Mouse (Mus musculus) R1 (cell line): Measurements from ENCODE around the gene 1110002E22Rik.
A peak's percentile ranks its signal among the peaks of the same experiment; 100 is the strongest.

Source experiments
- DNase-seq: peaks from one replicate; pipeline ENCODE4 v3.0.0-alpha.2; 2018; ENCODE audit warnings: low read depth, low spot score

Gene 1110002E22Rik

DNA sequence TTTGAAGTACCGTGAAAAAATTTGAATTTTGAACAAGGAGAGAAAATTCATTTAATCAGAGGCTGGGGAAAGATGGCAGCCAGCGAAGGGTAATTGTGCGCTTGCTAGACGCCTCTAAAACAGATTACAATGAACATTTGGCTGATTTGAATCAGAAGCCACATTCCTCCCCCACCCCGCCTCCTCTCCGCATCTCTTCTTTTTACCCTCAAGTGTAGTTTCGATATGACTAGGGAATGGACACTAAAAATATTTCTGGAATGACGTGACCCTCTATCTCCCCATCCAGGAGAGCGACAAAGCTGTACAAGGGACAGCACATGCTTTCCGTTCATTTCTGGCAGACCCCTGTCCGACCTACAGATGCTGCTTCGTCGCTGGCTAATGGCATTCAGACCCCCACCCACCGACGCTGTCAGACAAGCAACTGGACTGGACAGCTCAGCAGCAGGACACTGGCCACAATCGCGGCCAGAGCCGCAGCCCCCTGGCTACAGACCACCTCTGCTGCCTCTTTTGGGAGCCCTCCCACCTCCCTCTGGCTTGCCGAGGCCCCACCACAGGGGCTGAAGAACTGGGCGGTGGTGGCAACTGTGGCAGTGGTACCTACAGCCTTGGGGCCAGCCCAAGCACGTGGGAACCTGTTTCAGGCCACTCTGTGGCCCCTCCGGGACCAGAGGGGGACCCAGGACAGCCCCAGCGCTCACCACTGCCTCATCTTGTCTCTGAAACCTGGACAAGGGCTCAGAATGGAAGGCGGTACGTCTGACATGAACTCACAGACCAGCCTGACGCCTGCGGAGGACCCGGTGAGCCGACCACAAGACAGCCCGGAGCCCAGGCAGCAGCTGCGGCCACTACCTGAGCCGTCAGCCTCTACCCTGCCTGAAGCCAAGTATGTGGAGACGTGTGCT, at the start of gene 1110002E22Rik:
Gene 1110002E22Rik, plus strand, starts transcription at position 321 of the 914 bp plus-strand sequence.
- DNase-seq: no peak

DNA sequence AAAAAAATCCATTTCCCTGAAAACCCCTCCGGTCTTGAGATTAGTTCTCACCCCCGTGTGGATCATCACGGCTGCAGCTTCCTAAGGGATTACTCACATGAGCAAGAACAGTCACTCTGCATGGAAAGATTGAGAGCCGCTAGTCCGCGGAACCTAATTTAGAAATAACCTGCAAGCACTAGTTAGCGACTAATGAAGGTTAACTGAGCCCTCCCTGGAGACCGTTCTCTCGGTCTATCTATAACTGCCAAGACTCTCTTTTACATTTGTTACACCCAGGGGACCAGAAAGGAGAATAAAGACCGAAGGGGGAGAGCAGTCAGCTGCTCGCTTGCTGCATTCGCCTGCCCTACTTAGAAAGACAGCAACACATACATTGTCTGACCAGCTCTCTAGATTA, 48.0 kb upstream of the 1110002E22Rik start:
- DNase-seq: no peak

DNA sequence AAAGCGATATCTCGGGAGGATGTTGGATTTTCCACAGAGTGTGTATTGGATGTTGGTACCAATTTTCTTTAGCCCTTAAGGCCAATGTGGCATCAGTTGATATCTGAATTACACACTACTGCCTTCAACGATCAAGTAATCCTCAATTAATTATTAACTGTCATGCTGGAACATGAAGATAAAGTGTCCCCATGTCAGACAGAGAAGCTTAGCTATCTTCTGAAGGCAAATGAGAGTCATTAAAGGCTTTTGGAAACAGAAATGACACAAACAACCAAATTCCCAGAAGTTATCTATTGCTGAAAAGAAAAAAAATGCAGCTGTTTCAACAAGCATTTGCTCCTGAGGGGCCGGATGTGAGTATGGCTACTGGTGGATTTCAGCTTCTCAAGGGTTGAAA, 42.8 kb upstream of the 1110002E22Rik start:
- no peak for DNase-seq

DNA sequence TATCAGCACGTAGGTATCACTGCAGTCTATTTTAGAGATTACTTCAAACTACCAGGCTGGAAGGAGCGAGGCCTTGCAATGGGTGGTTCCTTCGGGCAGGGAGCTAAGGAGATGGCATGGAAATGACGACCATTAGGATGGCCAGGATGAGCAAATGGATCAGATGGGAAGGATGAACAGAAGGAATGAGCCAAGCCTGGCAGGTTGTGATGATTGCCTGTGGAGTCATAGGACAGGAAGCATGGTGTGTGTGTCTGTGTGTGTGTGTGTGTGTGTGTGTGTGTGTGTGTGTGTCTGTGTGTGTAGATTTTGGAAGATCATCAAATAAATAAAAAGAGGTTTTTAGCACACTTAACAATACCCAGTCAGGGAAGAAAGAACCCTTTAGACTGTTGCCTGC, 42.2 kb upstream of the 1110002E22Rik start:
- DNase-seq: no peak

DNA sequence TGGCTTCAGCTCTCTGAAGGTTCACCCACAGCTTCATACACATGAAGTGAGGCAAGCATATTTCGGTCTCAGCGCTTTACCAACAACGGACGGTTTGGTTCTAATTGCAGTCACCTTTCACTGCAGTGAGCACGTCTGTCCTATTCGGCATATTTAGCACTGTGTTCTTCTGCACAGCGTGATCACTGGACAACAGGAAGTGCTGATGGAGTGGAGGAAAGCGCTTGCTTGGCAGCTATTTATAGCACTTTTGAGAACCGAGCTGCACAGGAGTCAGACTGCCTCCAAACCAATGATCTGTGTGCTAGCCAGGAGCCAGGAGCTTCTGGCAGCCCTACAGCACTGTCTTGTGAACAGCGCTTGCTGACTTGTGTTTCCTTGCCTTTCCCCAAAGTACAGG, 38.6 kb upstream of the 1110002E22Rik start:
- peak; percentile 13 for DNase-seq

DNA sequence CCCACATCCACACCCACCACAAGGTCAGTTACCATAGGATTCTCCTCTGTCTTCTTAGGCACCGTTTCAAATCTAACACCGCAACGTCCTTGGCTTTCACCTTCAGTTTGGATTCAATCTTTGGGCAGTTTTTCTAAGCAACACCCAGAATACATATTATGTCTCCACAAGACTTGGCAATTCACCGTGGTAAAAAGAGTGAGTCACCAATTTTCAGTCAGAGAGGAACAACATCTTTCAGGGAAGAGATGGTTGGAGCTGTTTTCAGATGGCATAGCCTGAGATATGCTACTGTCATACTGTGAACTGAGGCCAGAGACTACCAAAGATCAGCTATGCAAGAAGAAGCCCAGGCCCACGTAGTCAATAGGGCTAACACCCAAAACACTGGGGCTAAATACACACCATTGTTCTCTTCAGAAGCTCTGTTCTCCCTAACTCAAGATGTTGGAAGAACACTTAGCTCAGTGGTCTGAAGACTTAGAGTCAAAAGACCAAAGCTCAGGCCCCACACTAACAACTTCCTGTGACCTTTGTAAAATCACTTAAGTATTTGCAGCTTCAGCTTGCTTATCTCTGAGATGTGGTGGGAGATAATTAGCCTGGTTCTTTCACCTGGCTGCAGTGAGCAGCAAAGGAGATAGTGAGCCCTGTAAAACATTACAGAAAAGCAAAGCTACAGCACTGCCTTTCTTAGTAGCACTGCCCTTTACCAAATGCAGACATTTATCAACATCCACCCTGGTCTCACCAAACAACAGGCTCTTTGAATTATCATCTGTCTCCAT, 37.1 kb upstream of the 1110002E22Rik start:
- no peak for DNase-seq

DNA sequence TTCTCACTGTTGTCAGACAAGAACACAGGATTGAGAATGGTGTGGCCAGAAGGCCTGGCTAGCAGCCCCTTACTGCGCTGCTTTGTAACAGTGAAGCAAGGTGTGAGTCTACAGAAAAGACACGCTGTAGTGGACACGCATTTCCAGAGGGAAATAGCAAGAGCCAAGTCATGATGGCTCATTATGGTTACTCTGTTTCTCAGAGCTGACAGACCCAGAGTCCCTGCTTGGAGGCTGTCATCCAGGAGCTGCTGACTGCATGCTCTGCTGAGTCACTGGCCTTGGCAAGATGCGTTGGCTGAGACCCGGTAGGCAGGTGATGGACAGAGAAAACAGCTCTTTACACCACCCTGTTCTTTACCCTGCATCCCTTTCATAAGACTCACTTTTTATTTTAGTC, 35.5 kb upstream of the 1110002E22Rik start:
- DNase-seq: no peak

DNA sequence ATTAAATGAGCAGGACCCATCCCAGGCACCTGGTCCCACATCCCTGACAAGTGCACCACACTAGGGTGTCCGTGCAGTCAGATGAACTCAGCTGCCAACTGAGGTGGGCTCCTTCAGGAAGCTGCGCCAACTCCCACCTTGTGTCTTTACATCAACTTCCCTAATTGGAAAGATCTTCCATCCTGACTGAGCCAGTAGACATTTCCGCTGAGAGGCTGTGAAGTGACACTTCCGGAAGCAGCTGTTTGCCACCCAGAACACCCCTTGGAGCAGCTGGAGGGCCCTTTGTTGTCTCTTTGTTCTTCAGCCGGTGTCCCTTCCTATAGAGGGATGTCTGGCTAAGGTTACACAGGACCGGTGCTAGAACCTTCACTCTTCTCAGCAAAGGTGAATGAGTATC, 34.3 kb upstream of the 1110002E22Rik start:
- no peak for DNase-seq

DNA sequence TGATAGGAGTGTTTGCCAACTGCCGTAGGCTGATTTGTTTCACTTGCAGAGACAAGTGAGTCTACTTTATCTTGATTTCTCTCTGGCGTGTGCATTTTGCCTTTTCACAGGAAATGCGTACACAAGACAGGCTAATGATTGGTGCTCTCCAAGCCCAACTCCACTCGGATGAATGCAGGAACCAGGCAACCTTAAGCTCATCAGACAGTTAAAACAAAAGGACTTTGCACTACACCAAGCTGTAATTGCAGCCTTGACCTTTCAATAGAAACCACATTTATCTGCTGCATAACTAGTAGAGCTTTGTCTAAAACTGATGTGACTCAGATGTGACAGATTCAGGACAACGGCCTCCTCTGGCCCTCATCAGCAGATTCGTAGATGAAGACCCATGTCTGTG, 30.9 kb upstream of the 1110002E22Rik start:
- DNase-seq: no peak

DNA sequence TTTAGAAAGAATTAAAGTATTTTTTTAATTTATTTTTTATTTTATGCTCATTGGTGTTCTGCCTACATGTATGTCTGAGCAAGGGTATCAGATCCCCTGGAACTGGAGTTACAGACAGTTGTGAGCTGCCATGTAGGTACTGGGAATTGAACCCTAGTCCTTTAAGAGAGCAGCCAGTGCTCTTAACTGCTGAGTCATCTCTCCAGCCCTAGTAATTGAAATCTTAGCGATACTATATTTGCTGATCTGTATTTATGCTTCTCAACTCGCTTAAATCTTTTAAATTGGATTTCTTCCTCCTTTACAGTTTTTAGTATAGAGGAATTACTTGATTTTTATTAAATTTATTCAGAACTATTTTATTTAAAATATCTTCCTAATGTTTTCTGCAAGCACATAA, 23.9 kb upstream of the 1110002E22Rik start:
- no peak for DNase-seq

DNA sequence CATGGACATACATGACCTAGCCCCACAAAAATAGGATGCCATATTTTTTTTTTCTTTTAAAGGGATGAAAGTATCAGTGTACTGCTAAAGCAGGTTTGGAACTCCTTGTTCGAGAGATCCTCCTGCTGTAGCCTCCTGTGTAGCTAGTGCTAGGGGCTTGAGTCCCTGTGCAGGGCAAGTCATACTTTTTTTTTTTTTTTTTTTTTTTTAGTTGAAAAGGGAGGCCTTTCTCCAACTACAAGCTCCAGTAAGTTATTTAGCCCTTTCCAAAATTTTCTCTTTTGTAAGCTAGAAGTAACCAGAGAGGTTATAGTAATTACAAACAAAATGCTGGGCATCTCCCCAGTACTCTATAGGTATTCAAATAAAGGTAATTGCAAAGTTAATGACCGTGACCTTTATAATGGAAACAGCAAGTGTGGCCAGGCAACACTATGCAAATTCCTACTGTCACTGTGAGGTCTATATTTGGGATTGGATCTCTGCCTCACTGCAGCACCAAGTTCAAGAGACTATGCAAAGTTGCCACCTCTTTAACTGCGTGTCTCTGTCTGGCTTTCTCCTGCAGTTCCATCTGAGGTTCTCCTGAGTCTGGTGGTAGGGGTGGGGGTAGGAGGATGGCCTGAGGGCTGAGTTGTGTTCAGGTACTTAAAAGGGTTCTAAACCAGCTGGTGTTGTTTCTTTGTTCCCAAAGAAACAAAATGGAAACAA, 23.1 kb upstream of the 1110002E22Rik start:
- peak; percentile 88 for DNase-seq

DNA sequence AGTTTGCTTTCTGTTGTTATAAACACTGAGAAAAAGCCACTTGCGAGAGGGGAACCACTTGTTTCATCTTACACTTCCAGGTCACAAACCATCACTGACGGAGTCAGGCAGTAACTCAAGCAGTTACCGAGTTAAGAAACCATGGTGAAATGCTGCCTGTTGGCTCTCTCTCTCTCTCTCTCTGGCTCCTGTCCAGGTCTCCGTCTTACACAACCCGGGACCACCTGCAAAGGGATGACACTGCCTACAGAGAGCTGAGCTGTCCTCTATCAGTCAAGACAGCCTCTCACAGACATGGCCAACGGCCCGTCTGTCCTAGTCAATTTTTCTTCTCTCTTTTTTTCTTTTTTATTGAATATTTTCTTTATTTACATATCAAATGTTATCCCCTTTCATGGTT, 21.5 kb upstream of the 1110002E22Rik start:
- no peak for DNase-seq

DNA sequence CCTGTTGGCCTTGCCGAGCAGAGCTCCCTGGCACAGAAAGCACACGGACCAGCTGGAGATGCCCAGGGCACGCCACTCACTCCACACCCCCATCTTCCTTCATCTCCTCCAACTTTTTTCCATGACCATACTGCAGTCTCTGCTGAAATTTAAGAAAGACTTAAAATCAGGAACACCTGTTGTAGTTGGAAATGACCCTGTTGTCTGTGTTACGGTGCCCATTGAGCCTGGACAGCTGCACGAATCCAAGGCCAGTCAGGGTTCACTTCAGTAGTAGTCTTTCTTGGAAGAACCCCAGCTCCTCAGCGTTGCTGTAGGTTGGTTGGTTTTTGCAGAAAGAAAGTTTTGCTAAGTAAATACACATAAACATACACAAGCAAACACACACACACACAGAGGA, 15.3 kb upstream of the 1110002E22Rik start:
- DNase-seq: no peak

DNA sequence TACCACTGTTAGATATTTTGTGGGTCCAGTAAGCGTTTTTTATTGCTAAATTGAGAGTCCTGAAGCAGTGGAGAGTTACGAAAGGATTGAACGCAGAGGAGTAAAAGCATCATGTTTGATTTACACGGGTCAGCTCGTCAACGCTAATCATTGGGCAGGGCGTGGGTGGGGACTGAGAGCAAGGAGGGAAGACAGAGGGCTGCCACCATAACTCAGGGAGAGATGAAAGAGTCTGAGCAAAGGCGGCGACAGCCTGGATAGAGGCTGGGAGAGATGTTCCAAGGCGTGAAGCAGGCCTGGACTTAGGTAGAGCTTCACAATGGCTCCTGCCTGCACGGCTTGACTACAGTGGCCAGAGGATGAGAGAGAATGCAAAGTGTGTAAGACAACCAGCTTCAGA, 14.1 kb upstream of the 1110002E22Rik start:
- no peak for DNase-seq

DNA sequence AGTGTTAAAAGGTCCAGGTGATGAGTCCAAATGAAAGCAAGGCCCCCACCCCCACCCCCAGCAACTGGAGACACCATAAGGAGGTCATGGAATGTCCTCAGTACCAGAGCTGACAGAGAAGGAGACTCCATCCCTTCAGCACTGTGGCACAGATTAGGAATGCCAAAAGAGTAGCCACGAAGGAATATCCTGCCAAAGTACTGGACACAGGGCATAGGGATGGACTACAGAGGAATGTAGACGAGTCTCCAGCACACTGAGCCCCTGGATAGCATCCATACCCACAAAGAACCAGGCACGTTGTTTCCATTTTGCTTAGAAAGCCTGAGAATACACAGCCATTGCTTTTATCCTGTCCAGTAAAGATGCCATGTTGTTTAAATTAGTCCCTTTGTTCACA, 13.4 kb upstream of the 1110002E22Rik start:
- no peak for DNase-seq

DNA sequence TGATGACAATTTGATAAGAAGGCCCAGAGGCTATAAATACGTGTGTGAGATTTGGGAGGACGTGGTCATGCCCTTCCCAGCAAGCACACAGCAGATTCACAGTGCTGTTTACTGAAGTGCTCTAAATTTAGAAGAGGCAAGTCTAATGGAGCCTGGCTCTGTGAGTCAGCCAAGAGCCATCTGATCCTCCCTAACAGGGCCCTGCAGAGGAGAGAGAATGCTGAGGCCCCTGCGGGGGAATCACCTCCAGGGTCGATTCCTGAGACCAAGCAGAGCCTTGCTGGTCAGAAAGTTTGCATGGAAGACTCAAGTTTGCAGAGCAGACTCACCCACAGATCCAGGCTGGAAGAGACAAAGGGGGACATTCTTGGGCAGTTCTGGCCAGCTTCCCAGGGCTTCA, 10.9 kb upstream of the 1110002E22Rik start:
- DNase-seq: no peak

DNA sequence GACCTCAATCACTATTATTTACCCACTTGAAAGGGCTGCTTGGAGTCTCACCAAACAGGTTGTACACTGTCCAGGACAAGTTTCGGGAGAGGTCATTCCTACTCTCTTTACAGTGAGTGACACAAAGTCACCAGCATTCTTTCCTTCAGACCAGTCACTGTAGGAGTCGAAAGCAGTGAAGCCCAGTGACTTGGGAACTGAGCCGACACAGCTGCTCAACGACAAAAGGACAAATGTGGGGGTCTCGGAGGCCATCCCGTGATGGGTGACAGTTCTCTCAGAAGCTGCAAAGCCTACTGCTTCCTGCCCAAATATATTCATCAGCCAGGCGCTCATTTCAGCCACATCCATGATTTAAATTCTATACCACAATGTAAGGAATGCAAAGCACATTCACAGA, 7.9 kb upstream of the 1110002E22Rik start:
- DNase-seq: no peak

DNA sequence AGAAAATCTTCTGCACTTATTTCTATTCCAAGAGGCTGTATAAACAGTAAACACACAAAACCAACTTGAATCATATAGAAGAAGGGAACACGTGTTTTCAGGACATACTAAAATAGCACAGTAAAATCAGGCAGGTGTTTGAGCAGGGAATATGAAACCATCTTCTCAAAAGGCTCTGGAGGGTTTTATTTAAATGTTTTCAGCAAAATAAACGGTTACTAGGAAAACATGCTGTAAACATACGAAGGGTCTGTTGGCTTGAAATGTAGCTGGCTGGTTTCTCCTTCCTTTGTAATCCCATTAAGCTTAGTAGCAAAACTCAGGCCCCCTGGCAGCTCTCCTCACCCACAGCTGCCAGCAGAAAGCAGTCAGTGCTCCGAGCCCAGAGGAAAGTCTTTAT, 6.6 kb upstream of the 1110002E22Rik start:
- no peak for DNase-seq

DNA sequence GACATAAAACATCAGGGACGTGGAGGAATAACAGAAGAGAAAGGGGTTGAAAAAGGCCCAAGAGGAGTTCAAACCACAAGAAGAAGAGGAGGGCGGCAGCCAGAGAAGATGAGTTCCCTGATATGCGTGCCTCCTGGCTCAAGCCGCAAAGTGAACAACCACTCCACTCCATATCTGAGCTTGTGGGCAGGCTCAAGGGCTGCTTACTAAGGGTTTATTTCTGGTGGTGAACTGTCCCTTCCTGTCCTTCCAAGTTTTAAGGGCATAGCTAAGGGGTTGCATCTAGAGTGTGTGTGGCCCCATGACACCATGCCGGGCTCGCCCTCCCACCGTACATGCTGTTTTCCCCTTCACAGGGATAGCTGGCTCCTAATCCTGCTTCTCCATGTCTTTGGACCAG, 4.4 kb upstream of the 1110002E22Rik start:
- DNase-seq: no peak

DNA sequence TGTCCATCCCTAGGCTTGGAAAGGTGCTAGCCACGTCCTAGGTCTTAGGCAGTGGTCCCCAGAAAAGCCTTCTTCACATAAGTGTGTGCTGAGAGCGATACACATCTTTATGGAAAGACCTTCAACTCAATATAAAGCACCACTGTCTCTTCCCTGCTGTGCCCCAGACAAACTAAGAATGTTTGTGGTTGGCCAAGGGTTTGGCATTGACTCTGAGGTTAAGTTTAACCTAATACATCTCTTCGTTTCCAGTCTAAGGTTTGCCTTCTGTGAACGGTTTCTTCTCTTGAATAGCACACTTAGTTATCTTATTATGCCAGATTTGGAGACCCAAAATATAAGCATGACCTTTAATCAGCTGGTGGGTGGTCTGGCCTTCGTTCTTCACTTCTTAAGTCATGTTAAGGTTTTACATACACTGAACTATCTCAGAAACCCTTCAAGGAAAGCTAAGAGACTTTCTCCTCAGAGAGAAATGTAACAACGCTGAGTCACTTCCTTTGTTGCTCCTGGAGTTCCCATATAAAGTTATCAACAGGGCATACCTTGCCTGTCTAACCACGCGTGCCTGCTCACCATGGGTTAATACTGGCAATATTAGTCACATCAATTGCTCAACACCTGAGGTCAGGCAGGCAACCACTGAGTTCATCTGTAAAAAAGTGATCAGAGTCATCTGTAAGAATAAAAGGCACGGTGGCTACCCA, 3.5 kb upstream of the 1110002E22Rik start:
- DNase-seq: no peak

DNA sequence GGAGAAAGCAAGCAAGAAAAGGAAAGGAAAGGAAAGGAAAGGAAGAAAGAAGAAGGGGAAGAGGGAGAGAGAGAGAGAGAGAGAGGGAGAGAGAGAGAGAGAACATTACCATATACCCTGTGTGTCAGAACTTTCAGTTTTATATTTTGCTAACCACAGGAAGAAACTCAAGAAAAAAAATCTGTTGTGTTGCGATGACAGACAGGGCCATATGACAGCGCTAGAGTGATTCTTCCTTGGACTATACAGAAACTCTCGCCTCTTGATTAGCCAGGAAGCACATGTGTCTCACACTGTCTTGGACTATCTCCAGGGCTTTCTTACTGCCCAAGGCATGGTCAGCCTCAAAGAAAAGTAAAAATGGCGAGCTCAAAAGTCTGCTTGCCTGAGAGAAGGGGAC, 2.2 kb upstream of the 1110002E22Rik start:
- DNase-seq: no peak
